Mouse (Mus musculus) myocyte (in vitro differentiated cells): ENCODE measurements around the gene Hormad2.

ENCODE experiments used
- E2F4 ChIP-seq: IDR thresholded peaks from one replicate; pipeline ENCODE4 v1.6.1; 2011; ENCODE audit warnings: mild to moderate bottlenecking, control low read depth, moderate library complexity; ENCODE audit not compliant: insufficient read depth
- MYOD1 ChIP-seq, 3 experiments: IDR thresholded peaks; one replicate each; pipeline ENCODE4 v1.6.1; 2011; ENCODE audit warnings: control low read depth in 2 of 3, low read depth in 2 of 3, mild to moderate bottlenecking in 2 of 3, moderate library complexity in 1 of 3; ENCODE audit not compliant: insufficient read length in 2 of 3, control insufficient read depth in 1 of 3
- TCF12 ChIP-seq: IDR thresholded peaks from one replicate; pipeline ENCODE4 v1.6.1; 2011; ENCODE audit warnings: mild to moderate bottlenecking, control low read depth; ENCODE audit not compliant: poor library complexity, insufficient read depth, severe bottlenecking
- TCF3 ChIP-seq: IDR thresholded peaks from one replicate; pipeline ENCODE4 v1.6.1; 2011; ENCODE audit warnings: low read depth, control low read depth; ENCODE audit not compliant: insufficient read length

- no peak for TF ChIP-seq E2F4
- no peak for TF ChIP-seq TCF3
- no peak for TF ChIP-seq TCF12
- TF ChIP-seq MYOD1 (IDR thresholded peaks at IDR 0.05; ENCODE audit: control insufficient read depth in 1 of 3, insufficient read length in 2 of 3, low read depth in 2 of 3): no peak
These were observed 5.4 kb upstream of the Hormad2 start for GRCm38 (mm10) chr11:4446195-4446868.
